Mouse (Mus musculus) heart, embryonic 13.5 days (tissue): ENCODE data around the gene Wfdc6a. TPM values are rescaled to one million over a fixed set of nuclear protein-coding genes. Genes with fewer than 3 reads are reported as not detected.

Experiments used
- ATAC-seq: fragments of 200-750 bp; cut with Nextera tagmentation; 2 replicates; pipeline ENCODE4 v1.8.0; 2017; ENCODE audit warnings: moderate TSS enrichment; ENCODE audit not compliant: insufficient number of reproducible peaks, low FRiP score, low TSS enrichment; ENCODE audit errors: extremely low read depth
- H3K27ac ChIP-seq: fragments of 300-500 bp; sonication (generic); replicated peaks from 2 replicates; pipeline ENCODE4 v1.5.1; 2015; ENCODE audit warnings: moderate library complexity, mild to moderate bottlenecking, inconsistent platforms
- H3K27me3 ChIP-seq: fragments of 300-500 bp; sonication (generic); replicated peaks from 2 replicates; pipeline ENCODE4 v1.6.1; 2015; ENCODE audit warnings: mild to moderate bottlenecking, inconsistent platforms
- H3K36me3 ChIP-seq: fragments of 300-500 bp; sonication (generic); 2 replicates; pipeline ENCODE4 v1.6.1; 2015; ENCODE audit warnings: mild to moderate bottlenecking, inconsistent platforms
- H3K4me1 ChIP-seq: fragments of 300-500 bp; sonication (generic); 2 replicates; pipeline ENCODE4 v1.6.1; 2015; ENCODE audit warnings: inconsistent platforms
- H3K4me2 ChIP-seq: fragments of 300-500 bp; sonication (generic); 2 replicates; pipeline ENCODE4 v1.6.1; 2015; ENCODE audit warnings: inconsistent platforms, mild to moderate bottlenecking, moderate library complexity
- H3K4me3 ChIP-seq: fragments of 300-500 bp; sonication (generic); 2 replicates; pipeline ENCODE4 v1.5.1; 2015; ENCODE audit warnings: moderate library complexity, mild to moderate bottlenecking, inconsistent platforms
- H3K9ac ChIP-seq: fragments of 300-500 bp; sonication (generic); 2 replicates; pipeline ENCODE4 v1.6.1; 2015; ENCODE audit warnings: inconsistent platforms, mild to moderate bottlenecking, moderate library complexity
- H3K9me3 ChIP-seq: fragments of 300-500 bp; sonication (generic); 2 replicates; pipeline ENCODE4 v1.6.1; 2016; ENCODE audit warnings: inconsistent platforms
- whole genome bisulfite sequencing: fragments of 180-500 bp; shearing (Covaris S2); methylation state at CpG from one replicate; pipeline ENCODE4 v1.1.7; 2015; ENCODE audit warnings: mixed read lengths; 5-methylcytosine and 5-hydroxymethylcytosine counted together
- polyA plus RNA-seq: library from polyadenylated mRNA; unstranded; fragments of >200 nt; fragmentation: Nextera tagmentation; extraction: Ambion mirVana; gene quantifications from 2 replicates; pipeline ENCODE4 v1.2.1, GENCODE M21; 2015

The Wfdc6a gene
- polyA plus RNA-seq, 1 experiment from 2014 or later: 0.44 TPM

- peaks cover 29% of the 10 kb centered on the region for H3K27me3 ChIP-seq
- H3K4me1 ChIP-seq: peaks cover 16% of the 10 kb centered on the region
- H3K4me2 ChIP-seq: no peak overlapping the region
- no peaks in the 10 kb centered on the region for H3K9me3 ChIP-seq
- H3K4me3 ChIP-seq: no peak overlapping the region
- no peak for ATAC-seq
- H3K9ac ChIP-seq: no peak overlapping the region
- no peaks in the 10 kb centered on the region for H3K36me3 ChIP-seq
- no peak overlapping the region for H3K27ac ChIP-seq
- WGBS: 78% methylated on average over 5 of the region's 5 CpGs
Measured at GRCm38 (mm10) chr2:164567460-164567859, 17.8 kb downstream of the Wfdc6a start.

GRCm38 (mm10) chr2:164566997-164567396, 18.2 kb downstream of the Wfdc6a start:
- 68% methylated on average over 2 of the region's 2 CpGs for WGBS
- Histone ChIP-seq H3K9ac (no peak overlapping the region), H3K36me3 (no peaks in the 10 kb centered on the region)

GRCm38 (mm10) chr2:164564346-164564745, 20.9 kb downstream of the Wfdc6a start:
- Histone ChIP-seq H3K4me3 (no peak overlapping the region), H3K4me2 (no peak overlapping the region), H3K27ac (no peak overlapping the region), H3K36me3 (no peaks in the 10 kb centered on the region), H3K9ac (no peak overlapping the region), H3K9me3 (no peaks in the 10 kb centered on the region), H3K27me3 (peaks cover 46% of the 10 kb centered on the region), H3K4me1 (peaks cover 18% of the 10 kb centered on the region)
- WGBS: 65% methylated on average over 5 of the region's 5 CpGs
- ATAC-seq: no peak

More at GRCm38 (mm10) chr2:164566997-164567396, 18.2 kb downstream of the Wfdc6a start:
- no peak for ATAC-seq
- Histone ChIP-seq H3K4me2 (no peak overlapping the region), H3K9me3 (no peaks in the 10 kb centered on the region), H3K27ac (no peak overlapping the region), H3K4me3 (no peak overlapping the region), H3K27me3 (peaks cover 33% of the 10 kb centered on the region), H3K4me1 (peaks cover 18% of the 10 kb centered on the region)

GRCm38 (mm10) chr2:164563339-164564038, 21.8 kb downstream of the Wfdc6a start:
- Histone ChIP-seq H3K36me3 (no peaks in the 10 kb centered on the region), H3K9me3 (no peaks in the 10 kb centered on the region), H3K27me3 (peaks cover 46% of the 10 kb centered on the region), H3K27ac (no peak overlapping the region), H3K4me3 (peak overlapping the region; percentile 59), H3K4me2 (peak overlapping the region; percentile 90), H3K9ac (peak overlapping the region; percentile 82), H3K4me1 (peaks cover 22% of the 10 kb centered on the region)
- under 1% methylated on average over 32 of the region's 32 CpGs for WGBS
- ATAC-seq: peak; percentile 16; the same call in 1 of the 2 replicates

GRCm38 (mm10) chr2:164562391-164563188, 22.7 kb downstream of the Wfdc6a start, which contains the start of gene Wfdc2:
TSS of gene Wfdc2 (plus strand) at chr2:164562413.
- H3K36me3 ChIP-seq: no peaks in the 10 kb centered on the region
- H3K4me2 ChIP-seq: peak within 1 kb of the TSS; percentile 90
- ATAC-seq: no peak
- 6% methylated on average over 24 of the region's 24 CpGs for WGBS
- peaks cover 22% of the 10 kb centered on the region for H3K4me1 ChIP-seq
- no peaks in the 10 kb centered on the region for H3K9me3 ChIP-seq
- peak within 1 kb of the TSS; percentile 59 for H3K4me3 ChIP-seq
- peak within 1 kb of the TSS; percentile 82 for H3K9ac ChIP-seq
- peaks cover 49% of the 10 kb centered on the region for H3K27me3 ChIP-seq
- H3K27ac ChIP-seq: no peak within 1 kb of the TSS

GRCm38 (mm10) chr2:164560106-164560505, 25.1 kb downstream of the Wfdc6a start:
- no peak overlapping the region for H3K4me2 ChIP-seq
- H3K4me3 ChIP-seq: no peak overlapping the region
- peaks cover 22% of the 10 kb centered on the region for H3K4me1 ChIP-seq
- H3K27ac ChIP-seq: no peak overlapping the region
- ATAC-seq: no peak
- peaks cover 47% of the 10 kb centered on the region for H3K27me3 ChIP-seq
- WGBS: 81% methylated on average over 8 of the region's 8 CpGs
- no peak overlapping the region for H3K9ac ChIP-seq
- no peaks in the 10 kb centered on the region for H3K9me3 ChIP-seq
- H3K36me3 ChIP-seq: no peaks in the 10 kb centered on the region

GRCm38 (mm10) chr2:164558991-164559645, 26.1 kb downstream of the Wfdc6a start:
- H3K4me2 ChIP-seq: peak overlapping the region; percentile 16; the same call in 1 of the 2 replicates

GRCm38 (mm10) chr2:164558426-164558825, 26.8 kb downstream of the Wfdc6a start:
- Histone ChIP-seq H3K4me2 (no peak overlapping the region), H3K9ac (no peak overlapping the region), H3K27ac (no peak overlapping the region), H3K4me3 (no peak overlapping the region), H3K36me3 (no peaks in the 10 kb centered on the region), H3K9me3 (no peaks in the 10 kb centered on the region), H3K27me3 (peaks cover 32% of the 10 kb centered on the region), H3K4me1 (peaks cover 16% of the 10 kb centered on the region)
- WGBS: 80% methylated on average over 8 of the region's 8 CpGs
- no peak for ATAC-seq

More at GRCm38 (mm10) chr2:164558991-164559645, 26.1 kb downstream of the Wfdc6a start:
- no peaks in the 10 kb centered on the region for H3K36me3 ChIP-seq
- no peaks in the 10 kb centered on the region for H3K9me3 ChIP-seq
- peaks cover 37% of the 10 kb centered on the region for H3K27me3 ChIP-seq
- 0 out of 2 replicates have a peak, but pooled peaks have one; percentile 37 for ATAC-seq
- WGBS: 36% methylated on average over 16 of the region's 16 CpGs
- H3K27ac ChIP-seq: no peak overlapping the region
- H3K4me3 ChIP-seq: no peak overlapping the region
- no peak overlapping the region for H3K9ac ChIP-seq
- peaks cover 21% of the 10 kb centered on the region for H3K4me1 ChIP-seq

GRCm38 (mm10) chr2:164551502-164551901, 33.7 kb downstream of the Wfdc6a start:
- ATAC-seq: no peak

GRCm38 (mm10) chr2:164550895-164551269, 34.4 kb downstream of the Wfdc6a start:
- ATAC-seq: no peak
- Histone ChIP-seq H3K36me3 (no peaks in the 10 kb centered on the region), H3K27ac (no peak overlapping the region), H3K4me3 (no peak overlapping the region), H3K9ac (no peak overlapping the region), H3K27me3 (peaks cover 18% of the 10 kb centered on the region), H3K4me2 (no peak overlapping the region), H3K9me3 (no peaks in the 10 kb centered on the region), H3K4me1 (peaks cover 7% of the 10 kb centered on the region; the same call in 1 of the 2 replicates)
- 71% methylated on average over 2 of the region's 2 CpGs for whole genome bisulfite sequencing

More at GRCm38 (mm10) chr2:164551502-164551901, 33.7 kb downstream of the Wfdc6a start:
- Histone ChIP-seq H3K27ac (no peak overlapping the region), H3K27me3 (peaks cover 18% of the 10 kb centered on the region), H3K9me3 (no peaks in the 10 kb centered on the region), H3K4me1 (peaks cover 7% of the 10 kb centered on the region; the same call in 1 of the 2 replicates), H3K4me3 (no peak overlapping the region), H3K9ac (no peak overlapping the region), H3K36me3 (no peaks in the 10 kb centered on the region), H3K4me2 (no peak overlapping the region)
- WGBS: 81% methylated on average over 9 of the region's 9 CpGs
